ENCODE assay signal across 8 mouse cellular contexts in the genomic region with DNA sequence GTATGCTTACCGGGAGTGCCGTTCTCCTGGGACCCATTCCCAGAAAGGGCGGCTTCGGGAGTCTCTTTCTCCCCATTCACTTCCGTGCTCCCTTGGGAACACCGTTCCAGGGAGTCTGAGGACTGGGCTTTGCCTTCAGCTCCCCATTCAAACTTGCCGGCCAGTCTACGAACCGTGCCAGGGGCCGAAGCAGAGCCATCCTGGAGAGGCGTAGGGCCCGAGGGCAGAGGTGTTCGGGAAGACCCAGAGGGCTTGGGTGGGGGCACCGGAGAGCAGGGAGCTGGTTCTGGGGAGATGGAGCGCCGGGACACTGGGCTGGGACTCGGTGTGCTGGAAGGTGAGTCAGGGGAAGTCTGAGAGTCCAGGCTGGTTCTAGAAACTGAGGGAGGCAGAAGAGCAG. TPM values are rescaled to one million over a fixed set of nuclear protein-coding genes. Genes with fewer than 3 reads are reported as not detected.
DNase-seq lines count a peak whose midpoint lies in the region; ATAC-seq and TF ChIP-seq lines count a peak whose summit lies in the region.
"Had no signal": no experiment of that assay in that cellular context is flagged by ENCODE, and none has a peak within 500 bp of the region (broad histone marks: within the 10 kb centered on the region; RNA-seq: fewer than 3 reads in every experiment).

No protein-coding gene starts in this region.

- H3K9me3 ChIP-seq in forebrain, postnatal 0 days (ENCODE audit: low read length) = no peaks in the 10 kb centered on the region
- no peaks in the 10 kb centered on the region for H3K9me3 ChIP-seq in liver, embryonic 14.5 days (ENCODE audit: control insufficient read depth, low read length)

- no peak overlapping the region for H3K27ac ChIP-seq in testis, adult 2 months (ENCODE audit: control insufficient read depth, insufficient read depth, low read depth, low read length)
- no peak overlapping the region for H3K27ac ChIP-seq in forebrain, postnatal 0 days (ENCODE audit: low read depth, low read length)
- H3K27ac ChIP-seq in liver, embryonic 14.5 days = no peak overlapping the region

- peaks cover 11% of the 10 kb centered on the region for H3K4me1 ChIP-seq in testis, adult 2 months (ENCODE audit: control insufficient read depth, insufficient read depth, low read length)
- H3K4me1 ChIP-seq in forebrain, postnatal 0 days (ENCODE audit: insufficient read depth) = 0 out of 2 replicates have a peak, but pooled peaks cover 3% of the 10 kb centered on the region
- H3K4me1 ChIP-seq in liver, embryonic 14.5 days (replicated peaks; ENCODE audit: control insufficient read depth in 2 of 2, insufficient read depth in 2 of 2, low read length in 1 of 2) = no peaks in the 10 kb centered on the region

- no peak; the same call in 1 of the 2 replicates for ATAC-seq in forebrain, postnatal 0 days
- ATAC-seq in liver, embryonic 14.5 days (ENCODE audit: insufficient read depth) = no peak

- no peaks in the 10 kb centered on the region for H3K36me3 ChIP-seq in testis, adult 2 months (ENCODE audit: control insufficient read depth, insufficient read depth, low read length)
- H3K36me3 ChIP-seq in forebrain, postnatal 0 days (ENCODE audit: insufficient read depth) = no peaks in the 10 kb centered on the region
- H3K36me3 ChIP-seq in liver, embryonic 14.5 days (replicated peaks; ENCODE audit: control insufficient read depth, insufficient read depth, low read depth) = no peaks in the 10 kb centered on the region

- H3K4me3 ChIP-seq in testis, adult 2 months (ENCODE audit: control insufficient read depth, low read depth, low read length) = peak overlapping the region; percentile 8
- peak overlapping the region; percentile 33 for H3K4me3 ChIP-seq in forebrain, postnatal 0 days (ENCODE audit: low read depth, low read length)
- 0 out of 4 replicates have a peak overlapping the region, but pooled peaks of 1 of the 2 experiments have one; percentile 12 for H3K4me3 ChIP-seq in liver, embryonic 14.5 days (ENCODE audit: insufficient read depth in 1 of 2, low read depth in 2 of 2, low read length in 2 of 2)

- peak overlapping the region; percentile 56 for H3K4me2 ChIP-seq in forebrain, postnatal 0 days (ENCODE audit: low read depth)
- peak overlapping the region; percentile 41 for H3K4me2 ChIP-seq in liver, embryonic 14.5 days (ENCODE audit: low read depth)

- no peak for DNase-seq in testis, postnatal 14 days (ENCODE audit: low spot score)
- peak; percentile 25 for DNase-seq in forebrain, postnatal 0 days
- no peak for DNase-seq in liver, embryonic 14.5 days (ENCODE audit: low read depth in 3 of 3, low spot score in 3 of 3)
- DNase-seq in frontal cortex, adult 2 months (ENCODE audit: extremely low spot score in 1 of 2, low spot score in 1 of 2) = no peak
- DNase-seq in thymus, postnatal 0 days (ENCODE audit: low spot score) = no peak
- no peak for DNase-seq in adrenal gland, adult 2 months
- DNase-seq: cerebellum, postnatal 10 days had no signal

- no peak for TF ChIP-seq EP300 in liver, embryonic 14.5 days (IDR thresholded peaks at IDR 0.05; ENCODE audit: low read depth)

- TF ChIP-seq POLR2A in testis, adult 2 months (IDR thresholded peaks at IDR 0.05; ENCODE audit: control insufficient read depth, low read depth, low read length) = no peak

- peak overlapping the region; percentile 49 for H3K9ac ChIP-seq in forebrain, postnatal 0 days
- no peak overlapping the region for H3K9ac ChIP-seq in liver, embryonic 14.5 days (replicated peaks)

- no peaks in the 10 kb centered on the region for H3K27me3 ChIP-seq in testis, adult 2 months (ENCODE audit: control insufficient read depth, insufficient read depth, low read length)
- H3K27me3 ChIP-seq in forebrain, postnatal 0 days (ENCODE audit: insufficient read depth, low read length) = peaks cover 8% of the 10 kb centered on the region; the same call in 1 of the 2 replicates
- H3K27me3 ChIP-seq in liver, embryonic 14.5 days (ENCODE audit: control insufficient read depth, insufficient read depth, low read length) = peaks cover 35% of the 10 kb centered on the region

- no peak for TF ChIP-seq CTCF in testis, adult 2 months (IDR thresholded peaks at IDR 0.05; ENCODE audit: control insufficient read depth, insufficient read depth, insufficient replicate concordance, low read depth, low read length)
- no peak for TF ChIP-seq CTCF in forebrain, postnatal 0 days (IDR thresholded peaks at IDR 0.05; ENCODE audit: low read depth)
- TF ChIP-seq CTCF in liver, embryonic 14.5 days (IDR thresholded peaks at IDR 0.05; ENCODE audit: low read depth) = no peak

- 1% methylated on average over 17 of the region's 17 CpGs for WGBS in forebrain, postnatal 0 days
- WGBS in liver, embryonic 14.5 days (ENCODE audit: insufficient replicate concordance) = 7% methylated on average over 17 of the region's 17 CpGs

RNA-seq across cellular contexts. Expression of a gene that starts 2.9 kb away (rescaled TPM):
- polyA plus RNA-seq in testis, adult 2 months (2012; rRNA removed) = 3.7 and 3.8 TPM in 2 replicates
- 12.0 and 13.8 TPM in 2 replicates for total RNA-seq in forebrain, postnatal 0 days (2014; rRNA removed)
- 9.6 and 17.8 TPM in 2 replicates for polyA plus RNA-seq in forebrain, postnatal 0 days (2015; fragmentation: Nextera tagmentation; extraction: Ambion mirVana)
- 1.4 and 3.5 TPM in 2 replicates for polyA plus RNA-seq in liver, embryonic 14.5 days (2012; rRNA removed)
- 0.89 and 1.2 TPM in 2 replicates for polyA plus RNA-seq in liver, embryonic 14.5 days (2014; fragmentation: Nextera tagmentation; extraction: Ambion mirVana)
- polyA plus RNA-seq in frontal cortex, adult 2 months (2012; rRNA removed) = 17.6 and 23.9 TPM in 2 replicates
- polyA plus RNA-seq in thymus, postnatal 0 days (2015; fragmentation: Nextera tagmentation; extraction: Ambion mirVana) = 1.0 and 1.1 TPM in 2 replicates
- total RNA-seq in adrenal gland, adult 2 months (2021) = 10 to 100 TPM; 15.2 to 21.6 TPM
- polyA plus RNA-seq in adrenal gland, adult 2 months (2012; rRNA removed) = 133 and 183 TPM in 2 replicates

RNA-seq across cellular contexts. Expression of a gene that starts 13.5 kb away (rescaled TPM):
- 40.8 and 56.4 TPM in 2 replicates for polyA plus RNA-seq in testis, adult 2 months (2012; rRNA removed)
- 1.3 and 1.4 TPM in 2 replicates for total RNA-seq in forebrain, postnatal 0 days (2014; rRNA removed)
- 1.3 and 1.4 TPM in 2 replicates for polyA plus RNA-seq in forebrain, postnatal 0 days (2015; fragmentation: Nextera tagmentation; extraction: Ambion mirVana)
- 0.58 and 0.59 TPM in 2 replicates for polyA plus RNA-seq in liver, embryonic 14.5 days (2012; rRNA removed)
- 0.13 and 0.51 TPM in 2 replicates for polyA plus RNA-seq in liver, embryonic 14.5 days (2014; fragmentation: Nextera tagmentation; extraction: Ambion mirVana)
- polyA plus RNA-seq in frontal cortex, adult 2 months (2012; rRNA removed) = 15.3 and 15.5 TPM in 2 replicates
- polyA plus RNA-seq in thymus, postnatal 0 days (2015; fragmentation: Nextera tagmentation; extraction: Ambion mirVana) = 4.0 and 4.8 TPM in 2 replicates
- 10 to 100 TPM; 40.4 to 45.9 TPM for total RNA-seq in adrenal gland, adult 2 months (2021)
- 61.3 and 78.3 TPM in 2 replicates for polyA plus RNA-seq in adrenal gland, adult 2 months (2012; rRNA removed)

RNA-seq across cellular contexts. Expression of a gene that starts 20.6 kb away (rescaled TPM):
- polyA plus RNA-seq in testis, adult 2 months (2012; rRNA removed) = 1,176 and 1,231 TPM in 2 replicates
- total RNA-seq in forebrain, postnatal 0 days (2014; rRNA removed) = 21.7 and 28.9 TPM in 2 replicates
- polyA plus RNA-seq in forebrain, postnatal 0 days (2015; fragmentation: Nextera tagmentation; extraction: Ambion mirVana) = 23.7 and 25.6 TPM in 2 replicates
- polyA plus RNA-seq in liver, embryonic 14.5 days (2012; rRNA removed) = 20.5 and 23.0 TPM in 2 replicates
- 29.2 and 31.2 TPM in 2 replicates for polyA plus RNA-seq in liver, embryonic 14.5 days (2014; fragmentation: Nextera tagmentation; extraction: Ambion mirVana)
- polyA plus RNA-seq in frontal cortex, adult 2 months (2012; rRNA removed) = 26.1 and 26.2 TPM in 2 replicates
- polyA plus RNA-seq in thymus, postnatal 0 days (2015; fragmentation: Nextera tagmentation; extraction: Ambion mirVana) = 38.6 and 44.6 TPM in 2 replicates
- 10 to 100 TPM; 13.5 to 31.2 TPM for total RNA-seq in adrenal gland, adult 2 months (2021)
- 16.9 and 17.8 TPM in 2 replicates for polyA plus RNA-seq in adrenal gland, adult 2 months (2012; rRNA removed)

RNA-seq across cellular contexts. Expression of a gene that starts 27.5 kb away (rescaled TPM):
- polyA plus RNA-seq in testis, adult 2 months (2012; rRNA removed) = 506 and 512 TPM in 2 replicates
- total RNA-seq in forebrain, postnatal 0 days (2014; rRNA removed) = 0.77 and 2.0 TPM in 2 replicates
- polyA plus RNA-seq in forebrain, postnatal 0 days (2015; fragmentation: Nextera tagmentation; extraction: Ambion mirVana) = 0.42 TPM in 1 of 2 replicates, not detected in the other
- not detected in 2 replicates for polyA plus RNA-seq in liver, embryonic 14.5 days (2012; rRNA removed)
- polyA plus RNA-seq in liver, embryonic 14.5 days (2014; fragmentation: Nextera tagmentation; extraction: Ambion mirVana) = not detected in 2 replicates
- polyA plus RNA-seq in frontal cortex, adult 2 months (2012; rRNA removed) = 0.48 and 0.82 TPM in 2 replicates
- not detected in 2 replicates for polyA plus RNA-seq in thymus, postnatal 0 days (2015; fragmentation: Nextera tagmentation; extraction: Ambion mirVana)
- total RNA-seq in adrenal gland, adult 2 months (2021) = not detected
- polyA plus RNA-seq in adrenal gland, adult 2 months (2012; rRNA removed) = not detected in 2 replicates

RNA-seq across cellular contexts. Expression of a gene that starts 53.0 kb away (rescaled TPM):
- polyA plus RNA-seq in testis, adult 2 months (2012; rRNA removed) = 938 and 997 TPM in 2 replicates
- total RNA-seq in forebrain, postnatal 0 days (2014; rRNA removed) = 1,229 and 1,850 TPM in 2 replicates
- polyA plus RNA-seq in forebrain, postnatal 0 days (2015; fragmentation: Nextera tagmentation; extraction: Ambion mirVana) = 585 and 820 TPM in 2 replicates
- polyA plus RNA-seq in liver, embryonic 14.5 days (2012; rRNA removed) = 1,827 and 1,859 TPM in 2 replicates
- polyA plus RNA-seq in liver, embryonic 14.5 days (2014; fragmentation: Nextera tagmentation; extraction: Ambion mirVana) = 829 and 850 TPM in 2 replicates
- 1,561 and 1,707 TPM in 2 replicates for polyA plus RNA-seq in frontal cortex, adult 2 months (2012; rRNA removed)
- 1,221 and 1,303 TPM in 2 replicates for polyA plus RNA-seq in thymus, postnatal 0 days (2015; fragmentation: Nextera tagmentation; extraction: Ambion mirVana)
- 1,000 to 10,000 TPM; 1,114 to 1,327 TPM for total RNA-seq in adrenal gland, adult 2 months (2021)
- polyA plus RNA-seq in adrenal gland, adult 2 months (2012; rRNA removed) = 146 and 179 TPM in 2 replicates

Comparison
In these comparisons a context has a peak if more than half of its experiments do, and no peak if none do; other contexts are left out.
1. RNA of a gene that starts 20.6 kb away (polyA plus RNA-seq): 1,176 to 1,231 TPM in testis, adult 2 months; 38.6 to 44.6 TPM in thymus, postnatal 0 days, 20.5 to 31.2 TPM in liver, embryonic 14.5 days, 26.1 to 26.2 TPM in frontal cortex, adult 2 months, 23.7 to 25.6 TPM in forebrain, postnatal 0 days and 16.9 to 17.8 TPM in adrenal gland, adult 2 months; every median in the first group is over 10 times any median in the second.